Mouse (Mus musculus): ENCODE results near the gene Mucl1. TPM values are rescaled to one million over a fixed set of nuclear protein-coding genes. Genes with fewer than 3 reads are reported as not detected.
"Not testable (repeated sequence)": the region's sequence is repeated elsewhere in the genome, so short reads cannot be mapped to it uniquely, and the experiment has no call there.

Mucl1 gene
- not detected in 2 replicates for total RNA-seq (2017)

- ATAC-seq (ENCODE audit: extremely low read depth, insufficient number of reproducible peaks, low FRiP score, poor library complexity, severe bottlenecking), result no peak
These were observed at the start of gene Mucl1 for GRCm38 (mm10) chr15:103755369-103755768. Gene Mucl1 (minus strand): TSS chr15:103755469.

DNA sequence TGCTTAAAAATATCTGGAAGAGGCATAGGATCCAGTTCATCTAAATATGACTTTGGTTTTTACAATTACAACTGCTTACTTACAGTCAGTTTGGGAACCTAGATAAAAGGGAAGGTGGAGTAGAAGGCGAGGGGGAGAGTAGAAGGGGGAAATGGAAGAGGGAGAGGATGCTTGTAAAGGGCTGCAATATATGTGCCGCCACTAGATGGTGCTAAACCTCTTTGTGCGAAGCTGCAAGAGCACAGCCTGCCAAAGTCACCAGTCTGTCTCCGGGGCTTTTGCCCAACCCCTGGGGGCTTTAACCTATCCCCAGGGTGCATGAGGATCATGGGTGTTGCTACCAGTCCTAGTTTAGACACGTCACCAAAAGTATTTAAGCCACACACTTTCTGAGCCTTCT is 11.6 kb upstream of the Mucl1 start:
- ATAC-seq (ENCODE audit: extremely low read depth, insufficient number of reproducible peaks, low FRiP score, poor library complexity, severe bottlenecking), result not testable (repeated sequence)

- ATAC-seq (ENCODE audit: extremely low read depth, insufficient number of reproducible peaks, low FRiP score, poor library complexity, severe bottlenecking), result not testable (repeated sequence)
These were observed 38.4 kb downstream of the Mucl1 start for GRCm38 (mm10) chr15:103716861-103717260.

Other genes with a start within 250 kb of the Mucl1 start
- gene Ppp1r1a, start 217.5 kb downstream of the Mucl1 start, total RNA-seq (2017), result not detected in 2 replicates
- gene Glycam1, start 190.4 kb downstream of the Mucl1 start, total RNA-seq (2017), result not detected in 2 replicates
- 0.61 TPM in 1 of 2 replicates, not detected in the other for gene Mucl2, start 143.8 kb upstream of the Mucl1 start, total RNA-seq (2017)

All from neutrophil, adult 5-6 weeks (primary cell).